Mouse (Mus musculus) liver, embryonic 12.5 days (tissue): ENCODE data around the gene Slc38a3. TPM values are rescaled to one million over a fixed set of nuclear protein-coding genes. Genes with fewer than 3 reads are reported as not detected.
A peak's percentile ranks its signal among the peaks of the same experiment; 100 is the strongest.
"Not testable (repeated sequence)": the region's sequence is repeated elsewhere in the genome, so short reads cannot be mapped to it uniquely, and the experiment has no call there.

Source experiments
- ATAC-seq: fragments of 200-750 bp; cut with Nextera tagmentation; 2 replicates; pipeline ENCODE4 v1.8.0; 2017; ENCODE audit warnings: moderate number of reproducible peaks, mild to moderate bottlenecking, moderate library complexity
- H3K27ac ChIP-seq: fragments of 300-500 bp; sonication (generic); 2 replicates; pipeline ENCODE4 v1.5.1; 2016; ENCODE audit warnings: mild to moderate bottlenecking
- H3K27me3 ChIP-seq: fragments of 300-500 bp; sonication (generic); replicated peaks from 2 replicates; pipeline ENCODE4 v1.6.1; 2016; ENCODE audit warnings: mild to moderate bottlenecking, moderate library complexity
- H3K36me3 ChIP-seq: fragments of 300-500 bp; sonication (generic); 2 replicates; pipeline ENCODE4 v1.6.1; 2016; ENCODE audit warnings: mild to moderate bottlenecking, moderate library complexity
- H3K4me1 ChIP-seq: fragments of 300-500 bp; sonication (generic); 2 replicates; pipeline ENCODE4 v1.6.1; 2016
- H3K4me2 ChIP-seq: fragments of 300-500 bp; sonication (generic); 2 replicates; pipeline ENCODE4 v1.6.1; 2016; ENCODE audit warnings: mild to moderate bottlenecking, moderate library complexity
- H3K4me3 ChIP-seq: fragments of 300-500 bp; sonication (generic); 2 replicates; pipeline ENCODE4 v1.5.1; 2016; ENCODE audit warnings: mild to moderate bottlenecking, moderate library complexity
- H3K9ac ChIP-seq: fragments of 300-500 bp; sonication (generic); 2 replicates; pipeline ENCODE4 v1.6.1; 2016; ENCODE audit warnings: mild to moderate bottlenecking, moderate library complexity
- H3K9me3 ChIP-seq: fragments of 300-500 bp; sonication (generic); replicated peaks from 2 replicates; pipeline ENCODE4 v1.6.1; 2016; ENCODE audit warnings: mild to moderate bottlenecking, moderate library complexity
- WGBS: fragments of 180-500 bp; shearing (Covaris S2); methylation state at CpG from one replicate; pipeline ENCODE4 v1.1.7; 2016; ENCODE audit not compliant: insufficient replicate concordance; 5-methylcytosine and 5-hydroxymethylcytosine counted together
- polyA plus RNA-seq: library from polyadenylated mRNA; unstranded; fragments of >200 nt; fragmentation: Nextera tagmentation; extraction: Ambion mirVana; gene quantifications from 2 replicates; pipeline ENCODE4 v1.2.1, GENCODE M21; 2016

Gene Slc38a3
- polyA plus RNA-seq, 1 experiment from 2014 or later = 3.3 TPM

DNA sequence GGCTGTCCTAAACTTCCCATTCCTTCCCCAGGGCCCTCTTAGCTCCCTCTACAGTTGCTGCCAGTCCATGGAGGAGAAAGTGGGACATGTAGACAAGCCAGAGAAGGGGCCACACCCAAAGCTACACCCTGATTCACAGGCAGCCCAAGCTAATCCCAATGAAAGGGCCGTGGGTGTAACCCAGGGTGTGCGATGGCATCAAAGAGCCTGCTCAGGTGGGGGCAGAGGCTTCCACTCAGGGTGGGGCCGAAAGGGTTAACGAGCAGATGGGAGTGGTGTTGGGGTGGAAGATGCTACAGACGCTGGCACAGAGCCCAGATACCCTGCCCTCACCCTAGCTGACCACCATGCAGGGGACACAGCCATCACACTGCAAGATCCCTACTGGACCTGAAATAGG is 23.5 kb upstream of the Slc38a3 start:
- ATAC-seq = no peak

DNA sequence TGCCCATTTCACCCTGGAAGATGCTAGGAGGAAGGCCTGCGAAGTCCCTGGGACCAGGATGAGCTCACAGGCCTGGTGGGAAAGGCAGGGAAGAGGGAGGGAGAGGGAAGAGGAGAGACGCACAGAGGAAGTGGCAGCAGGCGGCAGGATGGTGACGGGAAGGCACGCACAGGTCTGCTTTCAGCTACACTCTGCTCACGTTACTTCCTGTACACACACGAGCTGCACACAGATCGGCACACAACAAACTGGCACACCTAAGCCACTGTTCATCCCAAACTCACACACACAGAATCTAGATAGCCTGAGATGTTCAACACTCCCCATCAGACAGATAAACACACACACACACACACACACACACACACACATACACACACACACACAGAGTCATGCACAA is 21.1 kb upstream of the Slc38a3 start:
- peaks cover 10% of the 10 kb centered on the region; the same call in 1 of the 2 replicates for H3K36me3 ChIP-seq
- no peak overlapping the region for H3K9ac ChIP-seq
- no peak overlapping the region for H3K4me3 ChIP-seq
- H3K4me1 ChIP-seq = peaks cover 15% of the 10 kb centered on the region
- no peak for ATAC-seq
- H3K27ac ChIP-seq = no peak overlapping the region
- H3K4me2 ChIP-seq = no peak overlapping the region
- peaks cover 63% of the 10 kb centered on the region for H3K27me3 ChIP-seq
- no peaks in the 10 kb centered on the region for H3K9me3 ChIP-seq
- 44% methylated on average over 8 of the region's 8 CpGs for WGBS

More for the DNA sequence above, 23.5 kb upstream of the Slc38a3 start:
- no peak overlapping the region for H3K4me2 ChIP-seq
- H3K27ac ChIP-seq = no peak overlapping the region
- H3K4me1 ChIP-seq = peaks cover 24% of the 10 kb centered on the region
- no peak overlapping the region for H3K9ac ChIP-seq
- no peak overlapping the region for H3K4me3 ChIP-seq
- H3K9me3 ChIP-seq = no peaks in the 10 kb centered on the region
- peaks cover 7% of the 10 kb centered on the region; the same call in 1 of the 2 replicates for H3K36me3 ChIP-seq
- 44% methylated on average over 5 of the region's 5 CpGs for WGBS
- peaks cover 61% of the 10 kb centered on the region for H3K27me3 ChIP-seq

- Histone ChIP-seq H3K4me3 (no peak overlapping the region), H3K9ac (no peak overlapping the region), H3K27ac (no peak overlapping the region), H3K4me2 (no peak overlapping the region), H3K9me3 (no peaks in the 10 kb centered on the region), H3K36me3 (peaks cover 10% of the 10 kb centered on the region; the same call in 1 of the 2 replicates), H3K4me1 (peaks cover 10% of the 10 kb centered on the region; the same call in 1 of the 2 replicates), H3K27me3 (peaks cover 64% of the 10 kb centered on the region)
- WGBS = 58% methylated on average over 7 of the region's 7 CpGs
- no peak for ATAC-seq
These were observed 19.6 kb upstream of the Slc38a3 start for GRCm38 (mm10) chr9:107688939-107689338.

- peaks cover 10% of the 10 kb centered on the region; the same call in 1 of the 2 replicates for H3K36me3 ChIP-seq
- H3K9ac ChIP-seq = no peak overlapping the region
- peaks cover 69% of the 10 kb centered on the region for H3K27me3 ChIP-seq
- no peak overlapping the region for H3K4me2 ChIP-seq
- peaks cover 10% of the 10 kb centered on the region; the same call in 1 of the 2 replicates for H3K4me1 ChIP-seq
- no peak for ATAC-seq
- H3K4me3 ChIP-seq = no peak overlapping the region
- 61% methylated on average over 5 of the region's 5 CpGs for WGBS
- no peak overlapping the region for H3K27ac ChIP-seq
- no peaks in the 10 kb centered on the region for H3K9me3 ChIP-seq
These were observed 19.1 kb upstream of the Slc38a3 start for GRCm38 (mm10) chr9:107688415-107688814.

- WGBS = 28% methylated on average over 17 of the region's 17 CpGs
- Histone ChIP-seq H3K27me3 (peaks cover 62% of the 10 kb centered on the region), H3K9me3 (no peaks in the 10 kb centered on the region), H3K27ac (no peak overlapping the region), H3K4me1 (no peaks in the 10 kb centered on the region), H3K4me3 (no peak overlapping the region), H3K36me3 (0 out of 2 replicates have a peak, but pooled peaks cover 4% of the 10 kb centered on the region), H3K4me2 (no peak overlapping the region), H3K9ac (no peak overlapping the region)
- peak; percentile 44; the same call in 1 of the 2 replicates for ATAC-seq
These were observed 16.1 kb upstream of the Slc38a3 start for GRCm38 (mm10) chr9:107685231-107685981.

GRCm38 (mm10) chr9:107682405-107682804 is 13.1 kb upstream of the Slc38a3 start:
- Histone ChIP-seq H3K9me3 (no peaks in the 10 kb centered on the region), H3K36me3 (no peaks in the 10 kb centered on the region), H3K4me3 (no peak overlapping the region), H3K9ac (no peak overlapping the region), H3K27me3 (peaks cover 72% of the 10 kb centered on the region), H3K4me2 (no peak overlapping the region), H3K27ac (no peak overlapping the region), H3K4me1 (no peaks in the 10 kb centered on the region)
- ATAC-seq = no peak
- 80% methylated on average over 20 of the region's 20 CpGs for WGBS

DNA sequence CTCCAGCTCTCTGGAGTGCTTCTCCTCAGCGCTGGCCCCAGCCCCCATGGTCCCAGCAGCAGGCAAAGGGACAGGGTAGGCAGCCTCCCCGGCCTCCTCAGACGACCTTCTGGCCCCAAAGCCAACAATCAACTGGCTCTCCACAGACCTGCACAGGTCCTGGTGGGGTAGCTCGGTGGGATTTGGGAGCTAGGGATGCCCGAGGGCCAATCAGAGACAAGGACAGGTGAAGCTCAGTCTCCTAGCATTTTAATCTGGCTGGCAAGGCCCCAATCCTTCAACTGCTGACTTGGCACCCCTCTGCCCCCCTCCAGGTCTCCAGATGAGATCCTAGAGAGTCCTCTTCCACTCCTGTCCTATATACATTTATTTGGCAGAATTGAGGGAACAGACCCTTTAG is 10.2 kb upstream of the Slc38a3 start, which contains the start of gene Gnat1:
Gene Gnat1 (minus strand): TSS at position 212 of the 400 bp plus-strand sequence.
- no peaks in the 10 kb centered on the region for H3K9me3 ChIP-seq
- peaks cover 20% of the 10 kb centered on the region for H3K4me1 ChIP-seq
- H3K4me2 ChIP-seq = no peak within 1 kb of the TSS
- 35% methylated on average over 5 of the region's 5 CpGs for WGBS
- no peak within 1 kb of the TSS for H3K27ac ChIP-seq
- no peak within 1 kb of the TSS for H3K9ac ChIP-seq
- peaks cover 80% of the 10 kb centered on the region for H3K27me3 ChIP-seq
- ATAC-seq = no peak
- no peak within 1 kb of the TSS for H3K4me3 ChIP-seq
- H3K36me3 ChIP-seq = no peaks in the 10 kb centered on the region

DNA sequence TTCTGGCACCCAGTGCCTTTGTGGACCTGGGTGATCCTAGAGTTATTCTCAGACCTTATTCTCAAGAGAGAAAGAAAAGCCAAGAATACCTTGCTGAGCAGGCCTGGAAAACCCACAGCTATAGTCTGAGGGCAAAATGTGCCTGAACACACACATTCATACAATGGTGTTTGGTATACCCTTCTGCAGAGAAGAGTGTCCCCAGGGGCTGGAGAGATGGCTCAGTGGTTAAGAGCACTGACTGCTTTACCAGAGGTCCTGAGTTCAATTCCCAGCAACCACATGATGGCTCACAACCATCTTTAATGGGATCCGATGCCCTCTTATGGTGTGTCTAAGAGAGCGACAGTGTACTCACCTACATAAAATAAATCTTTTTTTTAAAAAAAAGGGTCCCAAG is 9.5 kb upstream of the Slc38a3 start:
- H3K9ac ChIP-seq = no peak overlapping the region
- no peak overlapping the region for H3K4me3 ChIP-seq
- no peak overlapping the region for H3K4me2 ChIP-seq
- no peaks in the 10 kb centered on the region for H3K36me3 ChIP-seq
- no peaks in the 10 kb centered on the region for H3K9me3 ChIP-seq
- 74% methylated on average over 2 of the region's 2 CpGs for WGBS
- ATAC-seq = no peak
- H3K27ac ChIP-seq = no peak overlapping the region
- H3K4me1 ChIP-seq = peaks cover 20% of the 10 kb centered on the region
- peaks cover 81% of the 10 kb centered on the region for H3K27me3 ChIP-seq

- not testable (repeated sequence) for ATAC-seq, H3K9me3 ChIP-seq, H3K27ac ChIP-seq, H3K36me3 ChIP-seq, H3K4me2 ChIP-seq, H3K9ac ChIP-seq, H3K4me3 ChIP-seq
- Histone ChIP-seq H3K27me3 (peaks cover 81% of the 10 kb centered on the region), H3K4me1 (peaks cover 20% of the 10 kb centered on the region)
- 28% methylated on average over 14 of the region's 14 CpGs for WGBS
These were observed 8.6 kb upstream of the Slc38a3 start for GRCm38 (mm10) chr9:107677819-107678526.

DNA sequence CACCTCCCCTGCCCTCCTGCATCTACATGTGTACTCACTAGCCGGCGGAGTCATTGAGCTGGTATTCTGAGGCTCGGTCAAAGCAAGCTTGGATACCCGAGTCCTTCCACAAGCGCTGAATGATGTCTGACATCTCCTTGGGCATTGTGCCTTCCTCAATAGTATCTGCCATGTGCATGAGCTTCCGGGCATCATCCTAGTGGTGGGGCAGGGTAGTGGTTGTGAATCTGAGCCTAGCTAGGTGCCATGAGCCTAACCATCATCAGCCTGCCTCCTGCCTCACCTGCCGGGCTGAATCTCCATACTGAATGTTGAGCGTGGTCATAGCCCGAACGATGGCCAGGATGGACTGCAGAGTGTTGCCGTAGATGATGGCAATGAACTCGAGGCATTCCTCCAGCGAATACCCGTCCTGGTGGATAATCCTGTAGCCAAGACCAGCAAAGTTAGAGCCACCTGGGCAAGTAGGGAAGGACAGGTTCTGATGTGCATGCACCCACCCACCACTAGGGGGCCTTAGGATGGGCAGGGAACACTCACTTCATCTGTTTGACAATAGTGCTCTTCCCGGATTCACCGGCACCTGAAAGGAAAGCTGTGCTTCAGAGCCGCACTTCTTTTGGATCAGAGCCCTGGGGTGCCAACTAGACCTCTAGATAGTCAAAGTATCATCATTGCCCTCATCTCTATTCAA is 7.9 kb upstream of the Slc38a3 start:
- no peak overlapping the region for H3K27ac ChIP-seq
- no peak overlapping the region for H3K9ac ChIP-seq
- no peak overlapping the region for H3K4me2 ChIP-seq
- no peaks in the 10 kb centered on the region for H3K9me3 ChIP-seq
- H3K4me1 ChIP-seq = peaks cover 20% of the 10 kb centered on the region
- 18% methylated on average over 17 of the region's 17 CpGs for WGBS
- ATAC-seq = no peak
- no peaks in the 10 kb centered on the region for H3K36me3 ChIP-seq
- peaks cover 86% of the 10 kb centered on the region for H3K27me3 ChIP-seq
- no peak overlapping the region for H3K4me3 ChIP-seq

DNA sequence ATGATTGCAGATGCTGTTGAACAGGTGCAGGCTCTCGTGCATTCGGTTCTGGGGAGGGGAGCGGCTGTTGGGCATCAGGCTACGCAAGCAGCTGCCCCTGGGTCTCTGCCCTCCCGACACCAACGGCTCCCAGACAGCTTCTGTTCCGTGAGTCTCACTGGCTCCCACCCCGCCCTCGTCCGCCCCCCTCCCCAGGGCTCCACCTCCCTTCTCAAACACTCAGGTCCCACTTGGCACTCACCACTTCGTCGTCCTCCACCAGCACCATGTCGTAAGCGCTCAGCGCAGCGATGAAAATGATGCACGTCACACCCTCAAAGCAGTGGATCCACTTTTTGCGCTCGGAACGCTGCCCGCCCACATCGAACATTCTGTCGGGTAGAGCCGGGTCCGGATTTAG is 7.0 kb upstream of the Slc38a3 start:
- H3K36me3 ChIP-seq = no peaks in the 10 kb centered on the region
- 4% methylated on average over 25 of the region's 25 CpGs for WGBS
- peak overlapping the region; percentile 31 for H3K4me3 ChIP-seq
- no peak for ATAC-seq
- H3K27me3 ChIP-seq = peaks cover 81% of the 10 kb centered on the region
- peak overlapping the region; percentile 58 for H3K4me2 ChIP-seq
- H3K27ac ChIP-seq = no peak overlapping the region
- H3K9ac ChIP-seq = no peak overlapping the region
- H3K4me1 ChIP-seq = peaks cover 20% of the 10 kb centered on the region
- H3K9me3 ChIP-seq = no peaks in the 10 kb centered on the region
